Mouse (Mus musculus): ENCODE results near the gene Arhgap23.

- no peak for TF ChIP-seq CTCF (IDR thresholded peaks at IDR 0.05; ENCODE audit: control insufficient read depth, insufficient read depth, insufficient replicate concordance, low read depth, low read length)
- TF ChIP-seq POLR2A (IDR thresholded peaks at IDR 0.05; ENCODE audit: control insufficient read depth, low read depth, low read length): no peak
Observed at GRCm38 (mm10) chr11:97513066-97513465, 97.7 kb downstream of the Arhgap23 start.
